Mouse (Mus musculus) heart, postnatal 14 days (tissue): ENCODE data around the gene Olfr512. TPM values are rescaled to one million over a fixed set of nuclear protein-coding genes. Genes with fewer than 3 reads are reported as not detected.

ENCODE experiments used
- DNase-seq, 2 experiments: peaks; one replicate each; pipeline ENCODE4 v3.0.0; 2021 to 2022
- intact Hi-C: fragments of 180-260 bp; cut with DNase I; formaldehyde crosslinking; loops from one replicate; pipeline ENCODE4 v1.15.1; 2025
- long read RNA-seq, 2 experiments: library from polyadenylated mRNA; stranded (forward); transcript quantifications; one replicate each; pipeline ENCODE4 v2.0.0; 2021
- total RNA-seq, 2 experiments: library from RNA; stranded (reverse); gene quantifications; 2 replicates each; pipeline ENCODE4 v1.2.3; 2021

The Olfr512 gene
- total RNA-seq, result not detected
- long read RNA-seq, experiment 1, result 0 reads
- long read RNA-seq, experiment 2, result 0 reads

DNA sequence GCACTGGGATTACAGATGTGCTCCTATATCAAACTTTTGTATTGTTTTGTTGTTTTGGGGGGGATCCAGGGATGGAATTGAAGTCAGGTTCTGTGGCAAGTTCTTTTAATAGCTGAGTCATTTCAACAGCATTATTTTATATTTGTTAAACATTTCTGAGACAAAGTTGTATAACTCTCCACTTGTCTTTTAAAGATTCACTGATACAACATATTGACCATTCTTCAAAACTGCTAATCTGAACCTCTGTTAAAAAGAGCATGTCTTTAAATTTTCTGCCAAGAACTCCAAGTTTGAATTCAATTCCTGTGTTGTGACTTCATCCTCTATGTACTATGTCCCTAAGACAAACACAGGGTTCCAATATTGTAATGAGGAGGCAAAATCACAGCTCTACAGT is at the start of gene Olfr512:
TSS of gene Olfr512 (plus strand) at position 301 of the 400 bp plus-strand sequence.
- intact Hi-C loops, result no loop called here
- DNase-seq, result no peak

DNA sequence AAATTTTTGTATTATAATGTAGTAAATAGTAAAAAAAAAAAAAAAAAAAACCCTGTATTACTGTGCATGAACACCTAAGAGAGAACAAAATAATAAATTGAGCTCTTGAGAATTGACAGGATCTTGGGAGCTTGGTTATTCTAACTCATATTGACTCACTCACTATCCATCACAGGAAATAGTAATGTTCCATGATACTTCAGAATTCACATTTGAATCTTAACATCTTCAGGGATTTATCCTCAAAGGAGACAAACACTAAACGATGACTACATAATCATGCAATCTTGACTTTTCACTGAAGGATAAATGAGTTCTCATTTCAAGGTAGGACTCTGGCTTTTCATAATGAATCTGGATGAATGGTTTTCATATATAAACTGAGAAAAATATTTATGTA is 47.0 kb upstream of the Olfr512 start, which contains the start of gene Olfr510:
TSS of gene Olfr510 (plus strand) at position 301 of the 400 bp plus-strand sequence.
- intact Hi-C loops, result no loop called here
- no peak for DNase-seq

DNA sequence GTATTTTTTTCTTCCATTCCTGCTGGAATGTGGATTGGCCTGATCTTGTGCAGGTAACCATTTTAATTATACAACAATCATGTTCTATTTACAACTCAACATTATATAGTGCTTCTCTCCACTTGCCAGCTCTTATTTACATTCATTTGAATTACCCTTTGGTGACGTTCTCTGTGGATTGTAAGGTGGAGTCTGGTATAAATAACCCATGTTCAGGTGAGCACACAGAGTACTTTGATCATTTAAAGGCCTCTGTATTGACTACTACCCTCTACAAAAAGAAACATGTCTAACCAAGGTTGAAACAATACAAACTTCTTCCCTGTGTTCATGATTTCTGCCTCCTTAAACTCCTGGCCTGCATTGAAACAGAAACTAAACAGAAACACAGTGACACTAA is 42.1 kb upstream of the Olfr512 start:
- DNase-seq, result no peak

DNA sequence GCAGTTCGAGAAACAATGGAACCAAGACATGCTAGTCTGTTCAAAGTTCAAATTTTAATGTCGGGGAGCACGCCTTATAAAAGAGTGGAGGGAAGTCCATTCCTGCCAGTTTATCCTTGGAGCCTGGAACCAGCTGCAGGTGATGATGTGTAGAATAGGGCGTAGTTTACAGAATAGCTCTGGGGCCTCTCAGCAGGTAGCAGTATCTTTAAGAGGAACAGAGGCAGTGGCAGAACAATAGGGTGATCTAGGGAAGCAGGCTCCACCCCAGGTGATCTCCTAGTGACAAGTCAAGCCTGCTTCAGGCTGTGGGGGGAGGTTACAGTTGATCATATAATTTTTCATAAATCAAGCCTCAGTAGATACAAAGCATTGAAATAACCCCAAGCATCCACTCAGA is 34.2 kb upstream of the Olfr512 start:
- no peak for DNase-seq
- intact Hi-C loops, result no loop called here

More for the DNA sequence above, 42.1 kb upstream of the Olfr512 start:
- intact Hi-C loops, result no loop called here

DNA sequence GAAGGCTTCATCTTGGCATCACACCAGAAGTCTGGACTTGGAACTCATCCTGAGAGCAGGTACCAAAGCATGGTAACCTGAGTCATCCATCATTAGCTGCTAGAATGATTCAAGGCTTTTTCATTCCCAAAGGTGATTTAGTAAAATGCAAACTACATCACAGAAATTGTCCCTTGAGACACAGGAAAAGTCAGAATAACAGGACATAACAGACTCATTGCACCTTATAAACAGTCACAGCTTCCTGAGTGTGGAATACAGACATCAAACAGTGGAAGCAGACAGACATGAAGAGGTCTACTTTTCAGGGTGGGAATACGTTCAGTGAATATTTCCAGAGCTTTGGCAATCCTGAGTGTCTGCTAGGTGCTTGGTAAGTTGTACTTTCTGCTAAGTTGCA is 37.6 kb downstream of the Olfr512 start, which contains the start of gene Olfr513:
TSS of gene Olfr513 (plus strand) at position 301 of the 400 bp plus-strand sequence.
- DNase-seq, result no peak
- intact Hi-C loops, result no loop called here

DNA sequence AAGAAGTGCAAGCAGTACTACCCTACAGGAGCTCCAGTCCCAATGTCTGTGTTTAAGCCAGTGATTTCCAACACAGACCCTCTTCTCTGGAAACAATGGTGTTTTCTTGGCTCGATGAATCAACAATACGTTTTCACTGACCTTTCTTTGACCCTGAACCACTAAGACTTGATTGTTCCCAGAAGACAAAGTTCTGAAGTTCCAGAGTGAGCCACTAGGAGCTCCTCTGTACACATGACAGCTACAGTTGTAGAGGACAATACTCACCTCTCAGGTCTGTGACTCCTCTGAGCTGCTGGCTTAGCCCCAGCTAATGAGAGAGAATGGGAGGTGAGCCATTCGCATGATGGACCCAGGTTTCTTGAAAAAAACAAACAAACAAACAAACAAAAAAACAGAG is 47.3 kb downstream of the Olfr512 start:
- intact Hi-C loops, result no loop called here
- no peak for DNase-seq

Other genes with a start within 250 kb of the Olfr512 start
- not detected for gene Olfr498, start 248.0 kb upstream of the Olfr512 start, total RNA-seq
- not detected for gene Olfr502, start 188.3 kb upstream of the Olfr512 start, total RNA-seq
- gene Olfr503, start 168.8 kb upstream of the Olfr512 start, total RNA-seq, result not detected
- gene Olfr504, start 147.5 kb upstream of the Olfr512 start, total RNA-seq, result not detected
- gene Olfr506, start 102.5 kb upstream of the Olfr512 start, total RNA-seq, result not detected
- not detected for gene Olfr507, start 91.5 kb upstream of the Olfr512 start, total RNA-seq
- gene Olfr508, start 83.3 kb upstream of the Olfr512 start, total RNA-seq, result not detected
- not detected for gene Olfr509, start 61.4 kb upstream of the Olfr512 start, total RNA-seq
- not detected for gene Olfr510, start 46.9 kb upstream of the Olfr512 start, total RNA-seq
- gene Olfr513, start 37.7 kb downstream of the Olfr512 start, total RNA-seq, result not detected
- gene Olfr514, start 112.7 kb downstream of the Olfr512 start, total RNA-seq, result not detected
- gene Olfr516, start 137.2 kb downstream of the Olfr512 start, total RNA-seq, result not detected
- gene Olfr517, start 159.1 kb downstream of the Olfr512 start, total RNA-seq, result not detected
- gene Olfr518, start 171.7 kb downstream of the Olfr512 start, total RNA-seq, result not detected
- not detected for gene Olfr519, start 181.1 kb downstream of the Olfr512 start, total RNA-seq
- gene Nlrp10, start 216.9 kb downstream of the Olfr512 start, total RNA-seq, result 10 to 100 TPM; 16.4 to 17.9 TPM
- 10 to 100 TPM; 90.2 to 92.6 TPM for gene Eif3f, start 221.1 kb downstream of the Olfr512 start, total RNA-seq
- gene Tub, start 237.0 kb downstream of the Olfr512 start, total RNA-seq, result under 1 TPM; 0.46 to 0.48 TPM